Mouse (Mus musculus): ENCODE results near the gene Dnal1.

Dnal1 gene

GRCm38 (mm10) chr12:84128576-84128975 lies 14.4 kb downstream of the Dnal1 start:
- no peak for DNase-seq

DNA sequence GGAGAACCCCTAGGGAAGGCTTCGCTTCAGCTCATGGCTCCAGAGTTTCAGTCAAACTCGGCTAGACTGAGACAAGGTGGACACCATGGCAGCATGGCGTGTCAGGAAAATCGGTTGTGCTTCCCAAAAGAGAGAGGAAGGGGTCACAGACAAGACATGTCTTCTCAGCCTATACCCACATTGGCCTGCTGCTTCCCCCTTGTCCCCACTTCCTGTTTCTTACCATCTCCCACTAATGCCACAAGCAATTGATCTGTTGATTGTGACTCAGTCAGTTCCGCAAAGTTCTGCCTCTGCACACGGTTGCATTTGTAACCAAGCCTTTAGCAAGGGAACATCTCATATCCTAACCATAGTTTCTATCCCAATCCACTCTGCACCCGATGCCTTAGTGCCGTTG lies 15.8 kb downstream of the Dnal1 start:
- DNase-seq, result no peak

DNA sequence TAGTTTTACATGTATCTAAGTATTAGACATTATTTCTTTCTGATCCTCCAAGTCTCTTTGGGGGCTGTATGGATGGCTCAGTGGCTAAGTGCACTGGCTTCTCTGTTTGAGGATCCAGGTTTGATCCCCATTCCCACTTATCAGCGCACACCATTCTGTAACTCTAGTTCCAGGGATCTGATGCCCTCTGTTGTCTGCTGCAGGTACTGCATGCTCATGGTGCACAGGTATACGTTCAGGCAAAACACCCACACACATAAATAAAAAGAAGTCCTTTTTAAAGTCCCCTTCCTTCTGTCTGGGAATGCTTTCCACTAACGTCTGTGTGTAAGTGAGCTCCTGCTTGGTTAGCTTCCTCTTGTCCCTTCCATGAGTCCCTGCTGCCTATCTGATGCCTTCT lies 18.1 kb downstream of the Dnal1 start:
- peak in 1 of 2 experiments; percentile 13 for DNase-seq

- DNase-seq, result no peak
Measured at GRCm38 (mm10) chr12:84137131-84137530, 23.0 kb downstream of the Dnal1 start.

DNA sequence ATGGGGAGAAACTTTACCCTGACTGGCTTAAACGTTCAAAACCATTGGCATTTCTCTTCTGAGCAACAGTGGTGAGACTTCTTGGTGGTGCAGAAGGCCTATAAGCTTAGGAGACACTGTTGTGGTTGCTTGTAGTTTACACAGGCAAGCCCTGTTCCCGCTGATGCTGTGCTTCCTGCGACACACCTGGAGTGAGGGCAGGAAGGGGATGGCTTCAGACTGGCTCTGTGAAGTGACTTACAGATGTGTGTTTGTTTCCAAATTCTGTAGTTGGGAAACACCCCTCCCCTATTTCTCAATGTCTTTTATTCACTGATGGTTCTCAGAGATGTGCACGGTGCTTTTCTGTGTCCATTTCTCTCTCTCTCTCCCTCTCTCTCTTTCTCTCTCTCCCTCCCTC lies 26.0 kb downstream of the Dnal1 start:
- no peak for DNase-seq

DNA sequence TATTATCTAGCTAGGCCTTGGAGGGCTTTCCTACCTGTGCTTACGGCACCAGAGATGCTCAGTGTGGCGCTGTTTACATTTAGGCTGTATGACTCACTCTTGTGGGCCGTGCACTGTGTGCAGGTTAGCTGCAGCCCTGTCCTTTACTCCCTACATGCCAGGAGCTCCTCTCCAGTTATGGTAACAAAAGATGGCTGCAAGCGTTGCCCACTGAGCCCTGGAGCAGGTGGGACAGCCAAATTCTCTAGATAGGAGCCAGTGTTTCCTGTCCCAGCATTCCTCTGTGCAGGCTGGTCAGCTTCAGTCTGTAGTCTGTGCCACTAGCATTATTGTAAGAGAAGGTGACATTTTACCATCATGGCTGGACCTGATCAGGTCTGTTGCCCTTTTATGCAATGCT lies 27.1 kb downstream of the Dnal1 start:
- DNase-seq, result no peak

DNA sequence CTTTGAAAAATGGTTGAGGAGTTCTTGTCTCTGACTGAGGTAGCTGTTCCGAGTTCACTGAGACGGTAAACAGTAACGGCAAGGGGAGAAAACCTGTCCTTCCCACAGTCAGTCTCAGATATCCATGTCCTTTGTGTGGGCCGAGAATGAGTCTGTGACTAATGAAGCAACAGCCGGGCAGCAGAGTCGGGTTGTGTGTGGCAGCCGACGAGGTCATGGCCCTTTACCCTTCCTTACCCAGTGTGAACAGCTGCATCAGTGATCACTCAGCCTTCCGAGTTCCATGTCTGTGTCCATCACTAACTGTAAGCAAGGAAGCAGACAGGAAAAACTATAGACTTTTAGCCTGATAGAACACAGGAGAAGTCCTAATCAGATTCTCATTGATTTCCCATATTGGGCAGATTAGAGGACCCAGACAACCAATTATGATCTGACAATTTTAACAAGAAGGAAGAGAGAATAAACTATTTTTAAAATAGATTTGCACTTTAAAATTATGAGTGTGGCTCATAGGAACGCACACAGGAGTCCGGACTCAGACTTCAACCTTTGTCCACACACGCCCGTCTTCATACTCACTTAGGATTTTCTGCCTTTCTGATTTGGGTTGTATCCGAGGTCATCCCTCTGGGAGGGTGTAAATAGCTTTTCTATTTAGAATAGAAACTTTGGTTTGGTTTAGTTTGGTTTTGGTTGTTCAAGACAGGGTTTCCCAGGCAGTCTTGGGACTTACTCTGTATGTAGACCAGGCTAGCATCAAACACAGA lies 28.3 kb downstream of the Dnal1 start:
- no peak for DNase-seq

GRCm38 (mm10) chr12:84147954-84148621 lies 33.9 kb downstream of the Dnal1 start, which contains the start of gene Pnma1:
Pnma1 (minus strand) TSS chr12:84148489.
- peak; percentile 60 to 63 for DNase-seq

GRCm38 (mm10) chr12:84148622-84149012 lies 34.5 kb downstream of the Dnal1 start:
- no peak for DNase-seq

GRCm38 (mm10) chr12:84149971-84150370 lies 35.8 kb downstream of the Dnal1 start:
- DNase-seq, result no peak

DNA sequence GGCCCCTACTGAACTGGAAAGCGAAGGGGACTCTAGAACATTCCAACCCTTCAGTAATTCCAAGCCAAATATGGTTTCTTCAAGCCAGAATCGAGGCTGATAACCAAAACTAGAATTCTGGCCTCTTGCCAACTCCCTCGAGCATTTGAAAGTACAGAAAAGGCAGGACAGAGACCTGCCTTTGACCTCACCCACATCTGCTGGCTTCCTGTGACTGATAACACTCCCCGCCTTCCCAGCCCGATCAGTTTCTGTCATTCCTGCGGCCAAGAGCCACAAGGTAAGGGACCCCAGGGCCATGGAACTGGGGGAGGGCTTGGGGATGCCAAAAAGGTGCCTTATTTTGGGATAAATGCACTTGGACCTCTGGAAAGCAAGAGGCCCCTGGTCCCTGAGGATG lies 36.8 kb downstream of the Dnal1 start:
- DNase-seq, result peak in 1 of 2 experiments; percentile 15

DNA sequence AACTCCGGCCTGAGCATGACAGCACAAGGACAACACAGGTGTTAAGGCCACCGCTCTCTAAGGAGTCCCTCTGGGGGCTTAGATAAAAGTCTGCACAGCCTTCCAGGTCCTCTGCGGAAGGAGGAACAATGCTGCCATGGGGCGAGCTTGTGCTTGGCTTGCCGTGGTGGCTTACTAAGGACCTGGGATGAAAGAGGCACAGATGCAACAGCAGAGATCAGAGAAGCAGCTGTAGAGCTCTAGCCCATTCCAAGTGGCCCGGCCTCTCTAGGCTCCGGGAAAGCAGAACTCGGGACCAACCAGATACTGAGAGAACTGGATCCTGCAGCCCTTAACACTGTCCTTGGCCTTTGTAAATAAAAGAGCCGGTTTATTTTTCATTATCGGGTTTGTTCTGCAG lies 37.7 kb downstream of the Dnal1 start:
- no peak for DNase-seq

DNA sequence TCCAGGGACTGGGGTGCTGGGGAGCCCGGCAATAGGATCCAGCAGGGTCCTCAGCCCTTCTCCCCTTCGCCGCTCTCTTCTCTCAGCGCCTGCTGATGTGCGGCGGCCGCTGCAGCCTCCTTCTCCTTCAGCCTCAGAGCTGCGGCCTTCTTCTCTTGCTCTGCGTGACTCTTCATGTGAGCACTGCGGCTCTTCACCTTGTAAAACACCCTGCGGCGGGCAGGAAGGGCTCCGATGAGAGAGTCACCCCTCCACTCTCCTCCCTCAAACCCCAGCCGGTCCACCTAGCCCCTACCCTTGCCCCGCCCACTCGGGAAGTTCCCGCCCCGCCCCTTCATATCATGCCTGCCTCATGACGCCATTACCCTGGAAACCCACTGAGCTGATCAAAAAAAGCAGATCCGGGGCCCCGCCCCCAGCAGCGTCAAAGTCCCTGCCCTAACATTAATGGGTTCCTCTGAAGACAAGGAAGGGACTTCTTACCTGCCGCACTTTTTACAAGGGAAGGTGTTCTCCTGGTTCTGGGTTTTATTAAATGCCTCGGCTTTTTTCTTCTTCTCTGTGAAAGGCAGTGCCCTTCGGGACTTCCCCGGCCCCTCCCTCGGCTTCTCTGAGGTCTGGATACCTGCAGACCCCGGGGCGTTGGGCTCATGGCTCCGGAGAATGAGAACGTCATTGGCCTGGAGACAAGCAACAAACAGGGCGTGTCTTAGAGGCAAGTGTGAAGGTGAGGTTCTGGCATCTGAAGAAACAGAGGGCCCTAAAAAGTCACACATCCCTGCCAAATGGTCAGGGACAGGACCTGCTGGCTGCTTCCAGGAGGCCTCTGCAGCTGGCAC lies 38.4 kb downstream of the Dnal1 start:
- DNase-seq, result peak in 1 of 2 experiments; percentile 16

GRCm38 (mm10) chr12:84153414-84153813 lies 39.2 kb downstream of the Dnal1 start:
- peak in 1 of 2 experiments; percentile 36 for DNase-seq

DNA sequence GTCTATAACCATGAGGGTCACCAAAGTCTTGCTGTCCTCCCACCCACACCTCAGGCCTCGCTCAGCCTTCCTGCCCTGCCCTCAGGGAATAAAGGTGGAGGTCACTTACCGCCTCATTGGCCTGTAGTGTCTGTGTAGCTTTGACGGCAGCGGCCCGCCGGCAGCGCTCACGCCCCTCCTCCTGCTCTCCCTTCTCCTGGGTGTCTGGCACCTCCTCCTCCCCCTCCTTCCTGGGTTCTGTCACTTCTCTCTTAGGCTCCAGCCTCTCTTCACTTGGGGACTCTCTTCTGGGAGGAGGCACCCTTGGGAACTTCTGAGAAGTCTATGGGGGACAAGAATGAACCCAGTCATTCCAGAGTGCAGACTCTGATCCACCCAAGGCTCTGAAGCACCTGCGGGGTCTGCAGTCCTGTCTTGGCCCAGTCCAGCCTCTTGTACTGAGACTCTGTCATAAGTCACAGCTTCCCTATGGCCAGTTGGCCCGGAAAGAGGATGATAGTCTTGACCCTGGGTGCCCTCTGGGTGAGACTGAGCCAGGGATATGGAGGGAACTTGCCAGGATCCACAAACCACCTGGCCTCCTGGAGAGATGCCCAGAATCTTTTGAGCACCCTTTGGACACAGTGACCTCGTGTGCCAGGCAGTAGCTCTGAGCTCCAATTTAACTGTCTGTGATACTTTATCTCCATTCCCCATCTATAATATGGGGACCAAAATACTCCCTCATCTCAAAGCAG lies 40.8 kb downstream of the Dnal1 start:
- DNase-seq, result peak; percentile 92 to 94

- DNase-seq, result peak in 1 of 2 experiments; percentile 53
Measured at GRCm38 (mm10) chr12:84155523-84155871, 41.3 kb downstream of the Dnal1 start.

DNA sequence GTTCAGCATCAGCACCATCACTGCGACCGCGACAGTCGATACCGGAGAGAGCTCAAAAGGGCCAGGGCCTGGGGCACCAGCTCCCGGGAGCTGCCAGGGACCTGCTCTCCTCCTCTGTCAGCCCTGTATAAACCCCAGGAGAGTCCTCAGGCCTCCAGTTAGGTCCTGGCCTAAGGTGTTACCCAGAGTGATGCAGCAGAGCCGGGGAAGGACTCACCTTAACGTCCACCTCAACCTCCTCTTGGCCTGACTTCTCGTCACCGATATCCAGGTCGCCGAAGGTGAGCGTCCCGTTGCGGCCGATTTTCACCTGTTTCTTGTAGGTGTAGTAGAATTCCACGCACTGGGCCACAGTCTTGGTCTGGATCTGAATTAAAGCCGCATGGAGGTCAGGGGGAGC lies 42.0 kb downstream of the Dnal1 start:
- peak in 1 of 2 experiments; percentile 19 for DNase-seq

- peak in 1 of 2 experiments; percentile 11 for DNase-seq
Measured at GRCm38 (mm10) chr12:84158156-84158555, 44.0 kb downstream of the Dnal1 start.

GRCm38 (mm10) chr12:84160491-84160890 lies 46.3 kb downstream of the Dnal1 start:
- DNase-seq, result no peak

GRCm38 (mm10) chr12:84161116-84161515 lies 47.0 kb downstream of the Dnal1 start:
- no peak for DNase-seq

DNA sequence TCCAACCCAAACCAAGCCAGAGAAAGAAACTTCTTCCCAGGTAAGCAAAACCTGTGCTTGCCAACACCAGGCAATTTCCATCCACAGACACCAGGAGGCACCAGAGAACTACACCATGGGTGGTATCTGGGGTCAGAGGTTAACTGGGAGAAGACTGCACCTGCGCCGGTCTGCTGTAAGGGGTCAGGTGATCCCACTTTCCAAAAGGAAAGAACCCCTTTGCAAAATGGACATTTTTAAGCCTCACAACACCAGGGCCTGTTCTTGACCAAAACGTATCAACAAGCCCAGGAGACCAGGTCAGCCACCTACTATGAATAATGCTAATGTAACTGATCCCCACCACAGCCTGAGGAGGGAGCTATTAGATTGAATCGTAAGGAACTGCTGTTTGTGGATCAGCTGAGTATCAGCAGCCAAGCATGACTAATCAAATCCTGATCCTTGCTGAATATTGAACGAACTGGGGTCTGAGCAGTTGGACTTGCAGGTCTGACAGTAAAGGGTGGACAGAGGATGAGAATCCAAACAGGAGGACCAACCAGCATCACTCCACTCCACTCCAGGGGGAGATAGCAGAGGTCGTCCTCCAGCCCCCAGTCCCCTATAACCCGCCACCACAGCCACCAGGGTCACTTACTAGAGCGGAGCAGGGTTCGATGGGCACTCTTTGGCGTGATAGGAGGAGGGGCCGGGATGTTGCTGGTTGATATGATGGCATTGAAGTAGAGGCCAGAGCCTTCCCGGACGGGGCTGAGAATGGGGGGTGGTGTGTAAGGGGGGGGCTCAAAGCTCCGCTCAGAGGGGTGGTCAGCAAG lies 47.7 kb downstream of the Dnal1 start:
- DNase-seq, result no peak

DNA sequence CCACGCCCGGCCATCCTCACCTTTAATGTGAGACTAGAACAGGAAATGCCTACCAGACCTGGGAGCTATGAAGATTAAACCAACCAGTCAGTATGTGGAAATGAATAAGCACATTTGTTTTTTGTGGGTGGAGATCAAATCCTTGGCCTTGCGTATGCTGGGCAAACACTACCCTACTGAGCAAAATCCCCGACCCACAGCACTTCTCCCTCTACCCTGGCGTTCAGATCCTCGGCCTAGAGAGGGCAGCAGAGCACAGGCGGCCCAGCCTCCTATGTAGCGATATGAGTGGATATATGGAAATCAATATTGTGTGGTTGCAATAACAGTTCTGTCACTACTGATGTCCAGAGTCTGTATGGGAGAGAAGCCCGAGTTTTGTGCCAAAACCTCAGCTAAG lies 49.0 kb downstream of the Dnal1 start:
- peak in 1 of 2 experiments; percentile 46 for DNase-seq

All from cerebellum, adult 18-20 months (tissue).